ENCODE assay signal across 11 mouse cellular contexts in the genomic region with DNA sequence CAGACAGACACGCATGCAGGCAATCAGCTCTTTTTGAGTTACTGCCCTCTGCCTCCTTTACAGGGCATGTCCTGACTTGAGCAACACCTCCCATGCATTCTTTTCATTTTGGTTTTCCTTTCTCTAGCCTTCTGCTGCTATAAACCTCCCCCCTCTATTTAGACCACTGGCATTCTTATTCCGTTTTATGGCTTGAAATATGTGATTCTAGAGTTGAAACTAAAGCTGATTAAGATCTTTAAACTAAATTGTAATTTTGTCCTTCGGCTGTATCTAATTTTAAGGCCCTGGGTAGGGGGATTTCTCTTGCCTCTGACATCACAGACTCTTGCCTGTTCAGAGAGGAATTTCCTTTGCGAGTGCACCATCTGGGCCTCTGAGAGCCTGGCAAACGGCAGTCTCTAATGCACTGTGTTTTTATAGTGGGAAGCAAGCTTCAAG. TPM values are rescaled to one million over a fixed set of nuclear protein-coding genes. Genes with fewer than 3 reads are reported as not detected.
A peak's percentile ranks its signal among the peaks of the same experiment; 100 is the strongest.
DNase-seq lines count a peak whose midpoint lies in the region; ATAC-seq and TF ChIP-seq lines count a peak whose summit lies in the region.
"Had no signal": no experiment of that assay in that cellular context is flagged by ENCODE, and none has a peak within 500 bp of the region (broad histone marks: within the 10 kb centered on the region; RNA-seq: fewer than 3 reads in every experiment).

No protein-coding gene starts in this region.

- TF ChIP-seq EP300 in stomach, postnatal 0 days (optimal IDR thresholded peaks at IDR 0.05) = no peak

- no peak overlapping the region for H3K9ac ChIP-seq in forebrain, embryonic 13.5 days
- H3K9ac ChIP-seq in forebrain, embryonic 12.5 days = no peak overlapping the region
- no peak overlapping the region for H3K9ac ChIP-seq in neural tube, embryonic 15.5 days (replicated peaks)
- H3K9ac ChIP-seq in forebrain, embryonic 14.5 days (ENCODE audit: low read length) = no peak overlapping the region
- H3K9ac ChIP-seq in stomach, postnatal 0 days (ENCODE audit: low read length) = no peak overlapping the region
- H3K9ac ChIP-seq: liver, embryonic 13.5 days had no signal

- no peak overlapping the region for H3K4me2 ChIP-seq in forebrain, embryonic 13.5 days
- no peak overlapping the region for H3K4me2 ChIP-seq in forebrain, embryonic 12.5 days
- H3K4me2 ChIP-seq in neural tube, embryonic 15.5 days = no peak overlapping the region
- no peak overlapping the region for H3K4me2 ChIP-seq in forebrain, embryonic 14.5 days (ENCODE audit: low read length)
- H3K4me2 ChIP-seq in stomach, postnatal 0 days (replicated peaks; ENCODE audit: low read depth) = no peak overlapping the region
- H3K4me2 ChIP-seq: liver, embryonic 13.5 days had no signal

- ATAC-seq in forebrain, embryonic 13.5 days = peak; percentile 62; the same call in 1 of the 2 replicates
- no peak for ATAC-seq in forebrain, embryonic 12.5 days (ENCODE audit: low FRiP score)
- no peak for ATAC-seq in neural tube, embryonic 15.5 days (ENCODE audit: low FRiP score)
- peak; percentile 61; the same call in 1 of the 2 replicates for ATAC-seq in forebrain, embryonic 14.5 days
- no peak for ATAC-seq in stomach, postnatal 0 days (ENCODE audit: low FRiP score, low TSS enrichment)

- H3K27ac ChIP-seq in forebrain, embryonic 13.5 days = no peak overlapping the region
- H3K27ac ChIP-seq in forebrain, embryonic 12.5 days = no peak overlapping the region
- H3K27ac ChIP-seq in neural tube, embryonic 15.5 days (replicated peaks) = no peak overlapping the region
- no peak overlapping the region for H3K27ac ChIP-seq in forebrain, embryonic 14.5 days (ENCODE audit: low read depth, low read length)
- no peak overlapping the region for H3K27ac ChIP-seq in stomach, postnatal 0 days (replicated peaks)
- H3K27ac ChIP-seq: gastrocnemius, adult 2 months; liver, embryonic 13.5 days had no signal

- H3K9me3 ChIP-seq in forebrain, embryonic 13.5 days (replicated peaks) = no peaks in the 10 kb centered on the region
- no peaks in the 10 kb centered on the region for H3K9me3 ChIP-seq in forebrain, embryonic 12.5 days
- H3K9me3 ChIP-seq in neural tube, embryonic 15.5 days (replicated peaks) = no peaks in the 10 kb centered on the region
- H3K9me3 ChIP-seq in forebrain, embryonic 14.5 days (replicated peaks; ENCODE audit: control insufficient read depth, low read length) = no peaks in the 10 kb centered on the region
- no peaks in the 10 kb centered on the region for H3K9me3 ChIP-seq in stomach, postnatal 0 days (ENCODE audit: control insufficient read depth, low read length)
- H3K9me3 ChIP-seq: liver, embryonic 13.5 days had no signal

- 64% methylated on average over 5 of the region's 5 CpGs for WGBS in forebrain, embryonic 13.5 days
- WGBS in forebrain, embryonic 12.5 days = 54% methylated on average over 5 of the region's 5 CpGs
- 38% methylated on average over 5 of the region's 5 CpGs for WGBS in neural tube, embryonic 15.5 days
- 58% methylated on average over 5 of the region's 5 CpGs for WGBS in forebrain, embryonic 14.5 days
- WGBS in stomach, postnatal 0 days = 45% methylated on average over 5 of the region's 5 CpGs

- H3K36me3 ChIP-seq in forebrain, embryonic 13.5 days (ENCODE audit: poor library complexity, severe bottlenecking) = no peaks in the 10 kb centered on the region
- H3K36me3 ChIP-seq in forebrain, embryonic 12.5 days (replicated peaks) = no peaks in the 10 kb centered on the region
- no peaks in the 10 kb centered on the region for H3K36me3 ChIP-seq in neural tube, embryonic 15.5 days
- H3K36me3 ChIP-seq in forebrain, embryonic 14.5 days (ENCODE audit: control insufficient read depth, insufficient read depth, low read length) = no peaks in the 10 kb centered on the region
- no peaks in the 10 kb centered on the region for H3K36me3 ChIP-seq in stomach, postnatal 0 days (ENCODE audit: control insufficient read depth, insufficient read depth, low read length)
- H3K36me3 ChIP-seq: liver, embryonic 13.5 days had no signal

- TF ChIP-seq CTCF in stomach, postnatal 0 days (IDR thresholded peaks at IDR 0.05; ENCODE audit: low read depth) = 0 out of 2 replicates have a peak, but pooled peaks have one; percentile 14

- no peaks in the 10 kb centered on the region; the same call in 1 of the 2 replicates for H3K4me1 ChIP-seq in forebrain, embryonic 13.5 days
- no peaks in the 10 kb centered on the region for H3K4me1 ChIP-seq in forebrain, embryonic 12.5 days
- H3K4me1 ChIP-seq in neural tube, embryonic 15.5 days = peaks cover 9% of the 10 kb centered on the region; the same call in 1 of the 2 replicates
- no peaks in the 10 kb centered on the region for H3K4me1 ChIP-seq in forebrain, embryonic 14.5 days (ENCODE audit: control insufficient read depth, insufficient read depth, low read length)
- H3K4me1 ChIP-seq in stomach, postnatal 0 days (replicated peaks; ENCODE audit: control insufficient read depth, insufficient read depth) = no peaks in the 10 kb centered on the region
- H3K4me1 ChIP-seq: liver, embryonic 13.5 days had no signal

- peak; percentile 23 for DNase-seq in neural tube, embryonic 10.5 days (ENCODE audit: extremely low spot score, low spot score)
- DNase-seq in forebrain, embryonic 14.5 days (ENCODE audit: low spot score) = peak; percentile 64
- no peak for DNase-seq in stomach, postnatal 0 days (ENCODE audit: low spot score)
- no peak for DNase-seq in cerebellum, adult 8-10 months
- no peak for DNase-seq in thymus, postnatal 36 days
- DNase-seq: cerebellum, adult 9-11 months; gastrocnemius, adult 2 months; liver, embryonic 13.5 days had no signal

- H3K4me3 ChIP-seq in forebrain, embryonic 13.5 days = no peak overlapping the region
- H3K4me3 ChIP-seq in forebrain, embryonic 12.5 days (replicated peaks) = no peak overlapping the region
- no peak overlapping the region for H3K4me3 ChIP-seq in neural tube, embryonic 15.5 days (replicated peaks)
- no peak overlapping the region for H3K4me3 ChIP-seq in forebrain, embryonic 14.5 days (ENCODE audit: low read depth, low read length)
- H3K4me3 ChIP-seq in stomach, postnatal 0 days (ENCODE audit: low read depth, low read length) = no peak overlapping the region
- H3K4me3 ChIP-seq: gastrocnemius, adult 2 months; liver, embryonic 13.5 days had no signal

- no peaks in the 10 kb centered on the region for H3K27me3 ChIP-seq in forebrain, embryonic 13.5 days
- H3K27me3 ChIP-seq in forebrain, embryonic 12.5 days = no peaks in the 10 kb centered on the region
- H3K27me3 ChIP-seq in neural tube, embryonic 15.5 days (replicated peaks) = no peaks in the 10 kb centered on the region
- H3K27me3 ChIP-seq in forebrain, embryonic 14.5 days (replicated peaks; ENCODE audit: control insufficient read depth, insufficient read depth, low read length) = no peaks in the 10 kb centered on the region
- H3K27me3 ChIP-seq in stomach, postnatal 0 days (ENCODE audit: control insufficient read depth, insufficient read depth, low read length) = no peaks in the 10 kb centered on the region
- H3K27me3 ChIP-seq: liver, embryonic 13.5 days had no signal

RNA-seq across cellular contexts. Expression of a gene that starts 48.0 kb away (rescaled TPM):
- polyA plus RNA-seq in forebrain, embryonic 13.5 days (2015; fragmentation: Nextera tagmentation; extraction: Ambion mirVana) = 5.3 and 5.6 TPM in 2 replicates
- polyA plus RNA-seq in forebrain, embryonic 12.5 days (2016; fragmentation: Nextera tagmentation; extraction: Ambion mirVana) = 4.1 and 4.5 TPM in 2 replicates
- polyA plus RNA-seq in neural tube, embryonic 15.5 days (2015; fragmentation: Nextera tagmentation; extraction: Ambion mirVana) = 4.9 and 5.5 TPM in 2 replicates
- 8.1 and 8.7 TPM in 2 replicates for polyA plus RNA-seq in forebrain, embryonic 14.5 days (2014; fragmentation: Nextera tagmentation; extraction: Ambion mirVana)
- polyA plus RNA-seq in stomach, postnatal 0 days (2015; fragmentation: Nextera tagmentation; extraction: Ambion mirVana) = 2.0 and 2.7 TPM in 2 replicates

Comparison
In these comparisons a context has a peak if more than half of its experiments do, and no peak if none do; other contexts are left out.
1. ATAC-seq: peak in forebrain, embryonic 13.5 days (single experiment) and forebrain, embryonic 14.5 days (single experiment); none in forebrain, embryonic 12.5 days (single experiment), neural tube, embryonic 15.5 days (single experiment) and stomach, postnatal 0 days (single experiment).
2. DNase-seq: peak in neural tube, embryonic 10.5 days (single experiment) and forebrain, embryonic 14.5 days (single experiment); none in stomach, postnatal 0 days (single experiment), cerebellum, adult 8-10 months (single experiment) and thymus, postnatal 36 days (0 of 2).